Mouse (Mus musculus) adrenal gland, adult 8-10 months (tissue): ENCODE measurements around the gene Hoxd4. TPM values are rescaled to one million over a fixed set of nuclear protein-coding genes. Genes with fewer than 3 reads are reported as not detected.
A peak's percentile ranks its signal among the peaks of the same experiment; 100 is the strongest.

ENCODE experiments used
- DNase-seq: peaks from one replicate; pipeline ENCODE4 v3.0.0; 2022
- total RNA-seq, 4 experiments: library from RNA; stranded (reverse); gene quantifications; 2 replicates each; pipeline ENCODE4 v1.2.4; 2022

Gene Hoxd4
- total RNA-seq, 4 experiments from 2014 or later, result 16.8 to 37.2 (median 31.3) TPM

- no peak for DNase-seq
Measured at GRCm38 (mm10) chr2:74679596-74679971, 32.1 kb upstream of the Hoxd4 start.

DNA sequence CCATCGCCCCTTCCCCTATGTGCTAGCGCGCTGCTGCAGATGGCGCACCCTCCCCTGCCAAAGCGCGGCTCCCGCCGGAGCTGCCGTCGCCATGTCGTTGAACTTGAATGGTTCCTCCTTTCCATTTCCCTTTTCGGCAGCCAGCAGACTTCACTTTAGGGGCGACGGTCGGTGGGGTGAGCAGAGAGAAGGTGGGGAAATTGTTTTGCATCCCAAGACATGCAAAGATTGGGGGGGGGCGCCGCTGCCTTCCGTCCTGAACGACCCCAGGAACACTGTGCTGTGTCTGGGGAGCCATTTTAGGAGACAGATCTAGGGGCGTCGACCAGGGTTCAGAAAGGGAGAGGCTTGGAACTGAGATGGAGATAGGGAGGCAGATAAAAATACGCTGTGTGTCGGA, 31.7 kb upstream of the Hoxd4 start:
- no peak for DNase-seq

DNA sequence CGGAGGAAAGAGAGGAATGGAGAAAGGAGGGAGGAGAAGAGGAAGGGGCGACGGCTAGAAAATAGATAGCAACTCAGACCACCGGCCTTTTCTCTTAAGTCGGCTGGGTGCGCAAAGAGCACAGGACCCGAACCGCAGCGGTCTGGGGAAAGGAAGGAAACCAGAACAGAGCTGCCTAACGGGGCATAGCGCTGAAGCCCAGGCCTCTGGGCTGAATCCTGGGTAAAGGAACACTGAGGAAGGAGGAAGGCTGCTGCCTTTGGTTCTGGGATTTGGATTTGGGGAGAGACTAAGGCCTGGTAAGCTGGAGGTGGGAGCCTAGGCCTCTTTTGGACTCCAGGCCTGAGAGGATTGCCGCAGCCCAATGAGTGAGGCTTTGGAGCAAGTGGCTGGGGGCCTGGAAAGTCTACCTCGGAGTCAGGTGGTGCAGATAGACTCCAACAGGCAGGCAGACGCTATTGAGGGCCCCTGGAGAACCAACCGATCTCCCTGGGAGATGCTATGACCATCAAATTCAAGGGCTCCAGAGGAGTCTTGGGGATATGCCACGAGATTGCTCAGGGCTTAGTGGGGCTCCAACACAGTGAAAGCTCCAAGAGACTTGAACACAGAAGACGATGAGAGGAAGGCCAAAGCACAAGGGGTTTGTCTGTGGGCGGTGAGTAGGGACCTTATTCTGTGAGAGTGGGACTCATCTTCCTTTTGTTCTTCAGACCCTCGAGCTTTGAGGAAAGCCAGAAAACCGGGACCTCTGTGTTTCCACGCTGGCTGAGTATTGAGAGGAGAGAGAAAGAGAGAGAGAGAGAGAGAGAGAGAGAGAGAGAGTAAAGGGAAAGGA, 30.9 kb upstream of the Hoxd4 start:
- DNase-seq, result no peak

DNA sequence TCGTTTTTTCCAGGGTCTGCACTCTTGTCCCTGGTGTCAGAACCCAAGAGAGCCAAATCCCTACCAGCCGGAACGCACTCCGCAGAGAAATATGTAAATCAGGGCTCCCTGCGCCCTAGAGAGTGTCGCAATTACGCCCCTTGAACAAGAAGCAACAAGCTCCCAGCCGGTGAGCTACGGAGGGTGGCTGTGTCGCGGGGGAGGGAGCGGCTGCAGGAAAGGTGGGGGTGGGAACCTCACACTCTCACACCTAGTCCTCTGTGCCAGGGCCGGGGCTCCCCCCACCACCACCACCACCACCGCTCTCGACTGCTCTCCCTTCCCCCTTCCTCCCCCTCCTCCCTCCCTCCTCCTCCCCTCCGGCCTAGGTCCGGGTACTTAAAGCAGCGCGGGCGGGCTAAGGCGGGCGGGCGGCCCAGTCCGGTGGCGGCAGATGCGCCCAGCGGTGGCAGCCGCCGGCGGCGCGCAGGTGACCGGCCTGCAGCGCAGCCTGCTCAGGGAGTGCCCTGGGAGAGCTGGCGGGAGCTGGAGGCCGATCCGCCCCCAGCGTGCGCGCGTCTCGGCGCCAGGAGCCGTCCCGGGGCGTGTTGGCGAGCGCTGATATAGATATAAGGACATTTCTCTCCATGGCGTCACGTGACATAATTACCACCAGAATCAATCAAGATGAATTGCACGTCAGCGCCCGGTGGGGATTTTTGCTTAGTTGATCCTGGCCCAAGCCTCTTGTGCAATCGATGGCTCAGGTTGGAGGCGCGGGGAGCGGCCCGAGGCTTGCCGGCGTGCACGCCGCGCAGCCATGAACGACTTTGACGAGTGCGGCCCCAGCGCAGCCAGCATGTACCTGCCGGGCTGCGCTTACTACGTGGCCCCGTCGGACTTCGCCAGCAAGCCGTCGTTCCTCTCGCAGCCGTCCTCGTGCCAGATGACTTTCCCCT, 29.9 kb upstream of the Hoxd4 start:
- DNase-seq, result no peak

- no peak for DNase-seq
Measured at GRCm38 (mm10) chr2:74682796-74683195, 28.9 kb upstream of the Hoxd4 start.

DNA sequence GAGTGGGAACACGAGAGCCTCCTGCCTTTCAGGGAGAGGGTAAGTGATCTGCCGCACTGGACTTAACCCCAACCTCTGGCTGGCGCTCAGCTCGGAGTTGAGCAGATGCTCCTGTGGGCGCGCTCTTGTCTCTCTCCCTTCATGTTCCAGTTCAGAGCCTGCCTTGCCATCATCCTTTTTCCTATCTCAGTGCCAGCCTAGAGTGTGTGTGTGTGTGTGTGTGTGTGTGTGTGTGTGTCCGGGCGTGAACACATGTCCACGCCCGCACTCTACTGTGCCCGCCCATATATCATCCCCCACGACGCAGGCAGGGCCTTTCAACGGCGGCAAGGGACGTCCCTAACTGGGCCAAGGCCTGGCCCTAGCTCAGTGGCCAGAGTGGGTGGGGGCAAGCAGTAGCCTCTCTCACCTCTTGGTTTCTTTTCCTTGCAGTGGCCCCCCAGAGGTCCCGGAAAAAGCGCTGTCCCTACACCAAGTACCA, 28.2 kb upstream of the Hoxd4 start:
- no peak for DNase-seq

DNA sequence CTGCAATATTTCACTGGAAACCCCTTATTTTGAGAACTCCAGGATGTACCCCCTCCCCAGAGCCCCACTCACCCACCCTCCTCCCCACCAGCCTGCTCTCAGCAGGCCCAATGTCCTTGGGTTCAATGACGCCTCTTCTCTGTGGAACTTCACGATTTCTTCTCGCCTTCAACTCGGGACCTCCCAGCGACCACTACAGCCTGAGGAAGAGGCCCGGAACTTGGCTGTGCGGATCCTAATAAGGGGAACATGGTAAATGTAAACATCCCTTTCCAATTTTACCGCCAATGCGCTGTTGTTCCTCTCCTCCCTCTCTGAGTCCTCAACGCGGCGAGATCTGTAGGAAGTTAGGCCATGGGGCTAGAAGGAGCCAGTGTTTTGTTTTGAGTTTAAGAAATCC, 27.6 kb upstream of the Hoxd4 start:
- DNase-seq, result no peak

GRCm38 (mm10) chr2:74685059-74685603, 26.6 kb upstream of the Hoxd4 start:
- DNase-seq, result no peak

DNA sequence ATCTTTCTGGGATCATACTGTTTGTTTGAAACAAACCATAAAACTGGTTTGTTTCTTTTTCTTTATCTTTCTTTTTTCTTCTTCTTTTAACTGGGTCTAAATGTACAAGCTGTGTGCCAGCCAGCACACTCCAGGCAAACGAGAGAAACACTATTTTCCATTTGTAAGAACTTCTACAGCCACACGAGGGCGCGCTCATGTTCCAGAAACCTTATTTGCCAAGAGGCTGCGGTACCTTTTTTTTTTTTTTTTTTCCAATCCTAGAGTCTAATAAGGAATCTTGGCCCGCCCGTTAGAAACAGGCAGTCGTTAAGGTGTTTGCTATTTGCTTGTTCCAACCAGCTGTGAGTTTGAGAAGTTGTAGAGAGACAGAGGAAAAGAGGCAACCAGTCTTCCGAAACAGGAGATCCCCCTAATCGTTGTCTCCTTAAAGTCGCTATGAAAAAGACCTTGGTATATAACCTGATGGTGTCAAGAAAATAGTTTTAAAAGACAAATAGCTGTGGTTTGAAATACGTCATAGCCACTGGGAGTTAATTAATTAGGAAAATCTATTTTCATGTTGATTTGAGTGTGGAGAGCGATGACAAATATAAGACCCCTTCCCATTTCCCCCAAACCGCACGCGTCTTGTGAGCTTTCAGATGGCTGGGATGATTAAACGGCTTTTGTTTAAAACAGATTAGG, 25.3 kb upstream of the Hoxd4 start:
- DNase-seq, result no peak

GRCm38 (mm10) chr2:74686988-74687697, 24.6 kb upstream of the Hoxd4 start:
- DNase-seq, result no peak

DNA sequence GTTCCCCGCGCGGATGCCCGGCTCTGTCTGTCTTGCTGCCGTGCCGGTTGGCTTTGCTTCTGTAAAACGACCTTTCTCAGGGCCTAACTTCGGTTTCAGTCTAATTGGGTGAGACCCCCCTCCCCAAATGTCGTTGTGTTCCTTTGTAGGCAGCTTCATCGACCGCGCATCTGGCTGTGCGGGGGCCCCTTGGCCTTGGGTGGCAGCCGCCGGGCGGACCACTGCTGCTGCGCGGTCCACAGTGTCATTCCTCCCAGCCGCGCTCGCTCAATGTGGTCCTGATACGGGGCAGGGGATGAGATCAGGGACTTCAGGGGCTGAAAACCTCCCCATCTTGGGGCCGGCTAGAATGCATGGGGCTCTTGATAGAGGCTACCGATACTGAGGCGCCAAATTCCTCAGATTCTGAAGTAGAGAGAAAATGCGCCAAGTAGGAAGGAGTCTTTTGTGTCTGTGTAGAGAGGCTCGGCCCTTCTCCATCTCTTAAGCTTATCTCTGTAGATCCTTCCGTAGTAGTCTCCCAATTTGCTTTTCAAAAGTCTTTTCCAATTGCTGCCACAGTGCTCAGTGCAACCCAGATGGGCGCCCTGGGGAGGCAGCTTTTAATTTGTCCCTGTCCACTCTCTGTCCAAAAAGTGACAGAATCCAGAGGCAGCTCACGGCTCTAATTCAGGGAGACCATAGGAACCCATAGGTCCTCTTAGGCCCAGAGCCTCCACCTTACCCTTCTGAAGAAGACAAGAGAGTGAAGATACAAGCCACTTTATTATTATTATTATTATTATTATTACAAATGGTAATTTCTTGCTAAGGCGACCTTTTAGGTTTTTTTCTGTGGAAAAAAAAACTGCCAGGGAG, 23.8 kb upstream of the Hoxd4 start:
- DNase-seq, result no peak

DNA sequence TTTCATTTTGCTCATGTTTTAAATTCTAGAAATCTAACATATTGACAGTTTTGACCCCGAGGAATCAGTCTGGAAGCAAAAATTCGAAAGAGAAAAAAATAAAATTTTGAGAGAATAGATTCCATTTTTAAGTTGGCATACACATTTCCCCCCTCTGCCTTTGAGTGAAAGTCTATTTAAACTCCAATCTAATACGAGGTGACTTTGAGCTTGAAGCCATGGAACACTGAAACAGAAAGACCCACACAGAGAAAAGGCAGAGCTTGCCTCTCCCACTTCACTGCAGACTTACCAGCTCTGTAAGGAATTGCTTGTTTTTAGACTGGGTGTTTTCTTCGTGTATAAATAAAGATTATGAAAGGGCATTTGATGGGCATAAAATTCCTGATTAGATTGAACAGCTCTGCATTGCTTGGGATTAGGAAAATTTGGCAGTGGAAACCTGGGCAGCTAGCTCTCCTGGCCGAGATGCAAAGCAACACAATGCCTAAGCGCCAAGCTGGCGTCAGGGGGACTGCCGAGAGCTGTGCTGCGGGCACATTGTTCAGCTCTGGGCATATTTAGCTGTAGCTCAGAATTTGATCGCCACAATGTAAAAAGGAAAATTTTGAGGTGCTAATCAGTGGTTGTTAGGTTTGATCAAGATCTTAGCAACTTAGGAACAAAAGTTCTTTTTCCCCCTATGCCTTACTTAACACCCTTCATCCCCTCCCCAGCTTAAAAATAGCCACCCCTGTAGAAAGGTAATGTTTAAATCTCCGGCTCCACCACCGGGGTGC, 22.7 kb upstream of the Hoxd4 start:
- DNase-seq, result no peak

GRCm38 (mm10) chr2:74689574-74690337, 22.0 kb upstream of the Hoxd4 start:
- no peak for DNase-seq

- DNase-seq, result no peak
Measured at GRCm38 (mm10) chr2:74690338-74690716, 21.4 kb upstream of the Hoxd4 start.

DNA sequence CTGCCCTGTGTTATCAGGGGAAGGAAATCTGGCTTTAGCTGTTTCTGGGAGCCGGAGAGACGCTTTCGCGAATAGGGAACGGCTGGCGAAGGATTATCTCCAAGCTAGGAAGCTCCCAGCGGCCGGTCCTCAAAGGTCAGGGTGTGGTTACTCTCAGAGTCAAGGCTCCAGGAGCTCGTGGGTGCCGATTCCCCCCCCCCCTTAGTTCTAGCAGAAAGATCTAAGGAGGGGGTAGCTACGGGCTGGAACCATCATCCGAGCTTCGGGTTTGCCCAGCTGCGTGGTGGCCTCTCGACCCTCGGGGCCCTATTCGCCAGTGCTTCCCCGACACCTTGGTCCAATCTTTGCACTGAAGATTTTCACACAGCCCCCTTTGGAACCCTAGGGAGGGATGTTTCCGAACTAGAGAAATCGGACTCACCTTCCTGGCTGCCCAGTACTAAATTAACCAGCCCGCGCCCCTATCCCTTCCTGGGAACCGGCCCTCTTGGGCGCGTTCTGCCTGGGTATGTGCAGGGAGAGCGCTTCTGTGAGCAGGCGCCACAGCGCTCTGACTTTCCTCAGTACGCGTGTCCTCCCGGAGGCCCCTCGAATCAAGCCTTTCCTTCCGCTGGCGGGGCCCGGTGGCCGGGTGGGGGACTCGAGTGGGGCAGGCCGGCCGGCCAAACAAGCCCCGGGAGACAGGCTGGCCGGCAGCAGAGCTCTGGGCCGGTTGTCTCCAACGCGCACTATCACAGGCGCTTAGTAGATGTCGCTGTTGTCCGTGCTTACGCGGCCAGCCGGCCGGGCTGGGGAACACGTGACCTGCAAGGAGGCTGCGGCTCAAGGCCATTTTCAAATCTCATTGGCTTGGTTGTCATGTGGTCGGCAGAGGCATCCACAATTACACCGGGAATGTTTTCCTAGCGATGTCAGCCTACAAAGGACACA, 20.4 kb upstream of the Hoxd4 start, which contains the start of gene Hoxd10:
Gene Hoxd10, plus strand, starts transcription at position 903 of the 930 bp plus-strand sequence.
- peak; percentile 55 for DNase-seq

GRCm38 (mm10) chr2:74691995-74692807, 19.5 kb upstream of the Hoxd4 start:
- DNase-seq, result no peak
